Mouse (Mus musculus): ENCODE measurements at regions not wholly inside any gene's neighbourhood (a gene's known extent, or its start where the extent isn't known, plus 50 kb on each side); places are given as distances from the start of the nearest gene placed in this dataset.
"Not testable (repeated sequence)": the region's sequence is repeated elsewhere in the genome, so short reads cannot be mapped to it uniquely, and the experiment has no call there.

DNA sequence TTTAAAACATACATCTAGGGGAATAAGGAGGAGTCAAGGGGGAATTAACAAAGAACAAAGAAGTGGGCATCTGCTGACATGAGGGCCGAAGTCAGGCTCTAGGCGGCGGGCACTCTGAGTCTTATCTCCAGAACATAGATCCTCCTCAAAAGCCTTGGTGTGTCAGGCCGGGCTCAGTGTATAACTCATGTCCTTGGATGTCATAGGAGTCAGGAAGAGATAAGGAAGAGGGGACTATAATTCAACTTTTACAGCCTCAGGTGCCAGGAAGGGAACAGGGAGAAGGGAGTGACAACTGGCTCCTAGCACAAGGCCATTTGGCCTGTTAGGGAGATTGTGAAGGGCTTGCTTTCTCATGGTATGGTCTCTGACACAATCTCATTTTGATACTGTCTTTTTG lies 185.9 kb upstream of the Ube2e2 start:
- WGBS: 94% methylated on average over 4 of the region's 4 CpGs
- H3K4me2 ChIP-seq (ENCODE audit: low read depth, severe bottlenecking); H3K4me3 ChIP-seq (ENCODE audit: low read depth, low read length); H3K27me3 ChIP-seq (ENCODE audit: control insufficient read depth, insufficient read depth, low read length); H3K36me3 ChIP-seq (ENCODE audit: control insufficient read depth, insufficient read depth, low read length); H3K4me1 ChIP-seq (ENCODE audit: control insufficient read depth, insufficient read depth, low read length); ATAC-seq (ENCODE audit: insufficient number of reproducible peaks, low FRiP score, low TSS enrichment, low read depth); H3K9me3 ChIP-seq (ENCODE audit: control insufficient read depth, low read length); DNase-seq (ENCODE audit: low spot score); H3K9ac ChIP-seq (ENCODE audit: low read length); H3K27ac ChIP-seq (replicated peaks; ENCODE audit: low read depth, low read length): not testable (repeated sequence)

DNA sequence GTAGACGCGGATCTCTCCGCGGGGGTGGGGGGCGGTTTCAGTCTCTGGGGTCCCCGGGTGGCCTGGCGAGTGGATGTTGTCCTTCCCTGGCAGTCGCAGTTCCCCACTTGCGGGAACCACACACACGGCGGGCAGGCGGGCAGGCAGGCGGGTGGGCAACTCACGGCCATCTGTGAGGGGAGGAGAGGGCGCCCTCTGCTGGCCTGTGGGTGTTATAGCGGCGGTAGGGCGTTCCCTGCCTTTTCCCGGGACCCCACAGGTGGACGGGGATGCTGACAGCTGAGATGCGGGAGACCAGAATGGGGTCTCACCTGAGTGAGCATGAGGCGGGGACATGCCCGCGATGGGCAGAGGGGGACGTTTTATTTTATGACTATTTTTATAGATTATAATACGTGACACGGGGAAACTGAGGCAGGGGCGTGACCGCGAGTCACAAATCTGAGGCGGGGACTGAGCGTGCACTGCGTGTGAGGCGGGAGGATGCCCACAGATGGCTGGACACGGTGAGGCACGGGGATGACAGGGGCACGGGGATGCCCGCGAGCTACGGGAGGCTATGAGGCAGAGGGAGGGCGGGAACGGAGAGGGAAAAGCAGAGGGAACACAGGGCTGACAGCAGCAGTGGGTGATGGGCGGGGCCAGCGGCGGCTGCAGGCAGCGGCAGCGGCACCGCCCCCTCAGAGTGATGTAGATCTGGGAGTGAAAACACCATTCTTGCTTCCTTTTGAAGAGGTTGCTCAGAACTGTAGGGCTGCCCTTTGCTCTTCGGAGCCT lies 148.1 kb upstream of the Ube2e2 start:
- no peak overlapping the region for H3K27ac ChIP-seq (replicated peaks; ENCODE audit: low read depth, low read length)

DNA sequence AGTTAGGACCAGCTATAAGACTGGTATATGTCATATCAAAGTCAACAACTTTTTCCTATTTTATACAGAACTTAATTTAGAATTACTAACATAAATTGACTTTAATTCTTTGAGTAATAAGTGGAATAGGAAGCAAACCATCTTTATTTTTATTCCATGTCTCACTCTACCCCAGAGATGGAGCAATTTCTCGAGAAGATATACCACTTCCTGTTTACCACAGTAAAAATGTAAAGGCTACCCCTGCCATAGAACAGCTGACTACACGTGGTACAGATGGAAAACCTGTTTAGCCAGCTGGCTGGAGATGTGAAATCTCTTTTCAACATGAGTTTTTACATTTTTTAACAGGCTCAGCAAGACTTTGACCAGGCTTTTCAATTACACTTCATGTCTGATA lies 126.0 kb upstream of the Ube2e2 start:
- no peaks in the 10 kb centered on the region for H3K4me1 ChIP-seq (ENCODE audit: control insufficient read depth, insufficient read depth, low read length)
- H3K9ac ChIP-seq (ENCODE audit: low read length): no peak overlapping the region
- no peak overlapping the region for H3K4me2 ChIP-seq (ENCODE audit: low read depth, severe bottlenecking)
- 33% methylated on average over 2 of the region's 2 CpGs for WGBS
- no peak overlapping the region for H3K4me3 ChIP-seq (ENCODE audit: low read depth, low read length)
- no peaks in the 10 kb centered on the region for H3K27me3 ChIP-seq (ENCODE audit: control insufficient read depth, insufficient read depth, low read length)
- ATAC-seq (ENCODE audit: insufficient number of reproducible peaks, low FRiP score, low TSS enrichment, low read depth) (no peak), DNase-seq (ENCODE audit: low spot score) (no peak)
- no peaks in the 10 kb centered on the region for H3K9me3 ChIP-seq (ENCODE audit: control insufficient read depth, low read length)
- H3K36me3 ChIP-seq (ENCODE audit: control insufficient read depth, insufficient read depth, low read length): no peaks in the 10 kb centered on the region
- H3K27ac ChIP-seq (replicated peaks; ENCODE audit: low read depth, low read length): no peak overlapping the region

More for the DNA sequence above, 148.1 kb upstream of the Ube2e2 start:
- Histone ChIP-seq H3K27me3 (ENCODE audit: control insufficient read depth, insufficient read depth, low read length) (no peaks in the 10 kb centered on the region), H3K4me1 (ENCODE audit: control insufficient read depth, insufficient read depth, low read length) (no peaks in the 10 kb centered on the region), H3K36me3 (ENCODE audit: control insufficient read depth, insufficient read depth, low read length) (no peaks in the 10 kb centered on the region), H3K4me2 (ENCODE audit: low read depth, severe bottlenecking) (peak overlapping the region; percentile 77), H3K9ac (ENCODE audit: low read length) (peak overlapping the region; percentile 34; the same call in 1 of the 2 replicates), H3K9me3 (ENCODE audit: control insufficient read depth, low read length) (peaks cover 2% of the 10 kb centered on the region; the same call in 1 of the 2 replicates), H3K4me3 (ENCODE audit: low read depth, low read length) (peak overlapping the region; percentile 40)
- WGBS: 2% methylated on average over 49 of the region's 49 CpGs
- peak; percentile 76 for ATAC-seq (ENCODE audit: insufficient number of reproducible peaks, low FRiP score, low TSS enrichment, low read depth)
- peak; percentile 85 for DNase-seq (ENCODE audit: low spot score)

DNA sequence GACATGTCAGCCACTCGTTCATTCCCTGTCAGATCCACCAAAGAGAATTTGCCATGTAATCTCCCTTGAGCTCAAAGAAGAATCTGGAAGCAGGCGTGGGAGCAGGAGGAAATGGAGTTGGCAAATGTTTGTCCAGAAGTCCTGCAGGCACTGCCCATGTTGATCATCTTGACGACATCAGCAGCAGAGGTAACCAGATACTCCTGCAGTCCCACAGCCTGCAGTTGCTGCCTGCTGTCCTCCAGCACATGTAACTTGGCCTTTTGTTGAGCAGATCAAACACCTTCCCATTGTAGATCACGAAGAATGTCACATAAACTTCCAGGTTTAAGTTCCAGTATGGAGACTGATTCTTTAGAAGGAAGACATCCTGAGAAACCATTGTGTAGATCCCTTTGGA lies 121.3 kb upstream of the Ube2e2 start:
- no peak for ATAC-seq (ENCODE audit: insufficient number of reproducible peaks, low FRiP score, low TSS enrichment, low read depth)
- WGBS: 64% methylated on average over 4 of the region's 4 CpGs
- H3K9ac ChIP-seq (ENCODE audit: low read length): no peak overlapping the region
- DNase-seq (ENCODE audit: low spot score): no peak
- H3K4me1 ChIP-seq (ENCODE audit: control insufficient read depth, insufficient read depth, low read length): no peaks in the 10 kb centered on the region
- H3K27ac ChIP-seq (replicated peaks; ENCODE audit: low read depth, low read length): no peak overlapping the region
- no peaks in the 10 kb centered on the region for H3K9me3 ChIP-seq (ENCODE audit: control insufficient read depth, low read length)
- no peaks in the 10 kb centered on the region for H3K27me3 ChIP-seq (ENCODE audit: control insufficient read depth, insufficient read depth, low read length)
- H3K4me2 ChIP-seq (ENCODE audit: low read depth, severe bottlenecking): no peak overlapping the region
- no peak overlapping the region for H3K4me3 ChIP-seq (ENCODE audit: low read depth, low read length)
- no peaks in the 10 kb centered on the region for H3K36me3 ChIP-seq (ENCODE audit: control insufficient read depth, insufficient read depth, low read length)

DNA sequence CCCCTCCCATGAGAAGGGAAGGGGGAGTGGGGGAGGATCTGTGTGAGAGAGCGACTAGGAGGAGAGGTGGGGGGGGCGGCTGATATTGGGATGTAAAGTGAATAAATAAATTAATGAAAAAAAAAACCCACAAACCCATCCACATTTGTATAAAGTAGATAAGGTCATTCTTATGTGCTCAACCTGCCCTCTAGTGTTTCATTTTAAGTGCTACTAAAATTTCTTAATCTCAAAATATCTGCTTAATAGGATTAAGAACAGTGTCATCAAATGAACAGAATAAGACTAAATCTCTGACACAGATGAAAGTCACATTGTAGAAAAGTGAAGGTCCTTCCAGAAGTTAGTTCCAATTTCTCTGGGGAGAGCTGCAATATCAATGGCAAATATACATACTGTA lies 119.5 kb upstream of the Ube2e2 start:
- H3K27ac ChIP-seq (replicated peaks; ENCODE audit: low read depth, low read length); H3K9ac ChIP-seq (ENCODE audit: low read length); H3K4me1 ChIP-seq (ENCODE audit: control insufficient read depth, insufficient read depth, low read length); H3K36me3 ChIP-seq (ENCODE audit: control insufficient read depth, insufficient read depth, low read length); H3K4me2 ChIP-seq (ENCODE audit: low read depth, severe bottlenecking); H3K9me3 ChIP-seq (ENCODE audit: control insufficient read depth, low read length); DNase-seq (ENCODE audit: low spot score); ATAC-seq (ENCODE audit: insufficient number of reproducible peaks, low FRiP score, low TSS enrichment, low read depth); H3K27me3 ChIP-seq (ENCODE audit: control insufficient read depth, insufficient read depth, low read length); H3K4me3 ChIP-seq (ENCODE audit: low read depth, low read length): not testable (repeated sequence)
- 80% methylated on average over 2 of the region's 2 CpGs for WGBS

DNA sequence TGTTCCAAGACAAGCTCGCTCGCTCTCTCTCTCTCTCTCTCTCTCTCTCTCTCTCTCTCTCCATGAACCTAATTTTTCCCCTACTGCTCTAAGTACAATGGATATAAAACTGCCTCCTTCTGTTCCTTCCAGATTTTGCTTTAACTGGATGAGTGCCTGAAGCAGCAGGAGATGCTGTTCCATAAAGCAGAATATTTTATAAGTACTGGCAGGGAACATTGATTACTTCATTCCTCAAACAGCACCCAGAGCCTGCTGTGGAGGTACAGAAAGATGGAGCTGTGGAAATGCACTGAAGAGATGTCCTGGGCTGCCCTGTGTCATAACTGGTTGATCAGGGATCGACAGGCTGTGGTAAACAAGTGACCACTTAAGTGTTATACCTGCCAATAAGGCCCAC lies 89.8 kb upstream of the Ube2e2 start:
- Histone ChIP-seq H3K9me3 (ENCODE audit: control insufficient read depth, low read length) (no peaks in the 10 kb centered on the region), H3K4me3 (ENCODE audit: low read depth, low read length) (no peak overlapping the region), H3K4me2 (ENCODE audit: low read depth, severe bottlenecking) (no peak overlapping the region), H3K9ac (ENCODE audit: low read length) (no peak overlapping the region), H3K27me3 (ENCODE audit: control insufficient read depth, insufficient read depth, low read length) (no peaks in the 10 kb centered on the region), H3K4me1 (ENCODE audit: control insufficient read depth, insufficient read depth, low read length) (no peaks in the 10 kb centered on the region), H3K27ac (replicated peaks; ENCODE audit: low read depth, low read length) (no peak overlapping the region), H3K36me3 (ENCODE audit: control insufficient read depth, insufficient read depth, low read length) (no peaks in the 10 kb centered on the region)
- WGBS: 88% methylated on average over 3 of the region's 3 CpGs
- ATAC-seq (ENCODE audit: insufficient number of reproducible peaks, low FRiP score, low TSS enrichment, low read depth) (no peak), DNase-seq (ENCODE audit: low spot score) (no peak)

DNA sequence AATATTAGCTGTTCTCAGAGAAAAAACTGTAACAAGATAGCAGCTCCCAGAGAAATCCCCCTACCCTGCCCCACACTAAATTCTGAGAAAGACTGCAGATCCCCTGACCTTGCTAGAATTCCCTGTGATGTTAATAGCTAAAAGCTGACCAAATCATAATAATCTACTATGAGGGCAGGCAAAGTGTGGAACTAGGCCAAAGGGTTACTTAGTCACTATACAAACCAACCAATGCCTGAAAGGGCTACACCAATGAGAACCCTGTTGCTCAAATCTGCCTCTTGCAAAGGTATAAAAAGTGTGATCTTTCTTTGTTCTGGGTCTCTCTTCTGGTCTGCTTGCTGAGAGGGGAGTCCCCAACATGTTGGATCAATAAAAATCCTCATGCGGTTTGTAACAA lies 69.8 kb upstream of the Ube2e2 start:
- Histone ChIP-seq H3K4me1 (ENCODE audit: control insufficient read depth, insufficient read depth, low read length) (no peaks in the 10 kb centered on the region), H3K36me3 (ENCODE audit: control insufficient read depth, insufficient read depth, low read length) (no peaks in the 10 kb centered on the region), H3K27ac (replicated peaks; ENCODE audit: low read depth, low read length) (no peak overlapping the region), H3K9me3 (ENCODE audit: control insufficient read depth, low read length) (no peaks in the 10 kb centered on the region), H3K4me2 (ENCODE audit: low read depth, severe bottlenecking) (no peak overlapping the region), H3K4me3 (ENCODE audit: low read depth, low read length) (no peak overlapping the region), H3K9ac (ENCODE audit: low read length) (no peak overlapping the region), H3K27me3 (ENCODE audit: control insufficient read depth, insufficient read depth, low read length) (no peaks in the 10 kb centered on the region)
- DNase-seq (ENCODE audit: low spot score) (no peak), ATAC-seq (ENCODE audit: insufficient number of reproducible peaks, low FRiP score, low TSS enrichment, low read depth) (no peak)
- 94% methylated on average over 1 of the region's 1 CpGs for WGBS

DNA sequence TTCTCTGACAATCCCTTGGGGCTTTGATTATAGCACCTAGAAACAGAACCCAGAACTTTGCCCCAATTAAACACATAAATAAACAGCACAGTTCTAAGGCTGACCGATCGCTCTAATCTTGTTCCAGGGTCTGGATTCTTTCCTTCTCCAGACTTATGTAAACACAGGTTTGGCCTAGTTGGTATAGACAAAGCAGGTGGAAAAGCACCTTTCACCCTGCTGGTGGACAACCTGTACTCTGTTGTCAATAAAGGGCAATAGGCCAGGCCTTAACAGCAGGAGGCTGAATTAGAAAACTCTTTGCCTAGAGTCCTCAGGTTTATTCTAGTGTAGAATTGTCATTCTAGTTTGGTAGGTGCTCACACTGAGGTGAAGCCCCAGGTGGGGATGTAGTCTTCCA lies 69.2 kb upstream of the Ube2e2 start:
- Histone ChIP-seq H3K4me3 (ENCODE audit: low read depth, low read length) (no peak overlapping the region), H3K4me2 (ENCODE audit: low read depth, severe bottlenecking) (no peak overlapping the region), H3K36me3 (ENCODE audit: control insufficient read depth, insufficient read depth, low read length) (no peaks in the 10 kb centered on the region), H3K27me3 (ENCODE audit: control insufficient read depth, insufficient read depth, low read length) (no peaks in the 10 kb centered on the region), H3K4me1 (ENCODE audit: control insufficient read depth, insufficient read depth, low read length) (no peaks in the 10 kb centered on the region), H3K27ac (replicated peaks; ENCODE audit: low read depth, low read length) (no peak overlapping the region), H3K9me3 (ENCODE audit: control insufficient read depth, low read length) (no peaks in the 10 kb centered on the region), H3K9ac (ENCODE audit: low read length) (no peak overlapping the region)
- ATAC-seq (ENCODE audit: insufficient number of reproducible peaks, low FRiP score, low TSS enrichment, low read depth) (no peak), DNase-seq (ENCODE audit: low spot score) (no peak)
- 79% methylated on average over 2 of the region's 2 CpGs for WGBS

Data from limb, embryonic 11.5 days (tissue).